Mouse (Mus musculus) hindbrain, postnatal 0 days (tissue): ENCODE data around the gene Far2. TPM values are rescaled to one million over a fixed set of nuclear protein-coding genes. Genes with fewer than 3 reads are reported as not detected.

ENCODE experiments used
- ATAC-seq: fragments of 200-750 bp; cut with Nextera tagmentation; 2 replicates; pipeline ENCODE4 v1.8.0; 2017; ENCODE audit warnings: mild to moderate bottlenecking, moderate TSS enrichment, moderate library complexity
- DNase-seq: peaks from one replicate; pipeline ENCODE4 v3.0.0-alpha.2; 2015; ENCODE audit warnings: low spot score
- H3K27ac ChIP-seq: fragments of 300-500 bp; sonication (generic); 2 replicates; pipeline ENCODE4 v1.5.1; 2014; ENCODE audit warnings: mild to moderate bottlenecking
- H3K27me3 ChIP-seq: fragments of 300-500 bp; sonication (generic); 2 replicates; pipeline ENCODE4 v1.6.1; 2014; ENCODE audit warnings: low read length, mixed read lengths; ENCODE audit not compliant: insufficient read depth
- H3K36me3 ChIP-seq: fragments of 300-500 bp; sonication (generic); 2 replicates; pipeline ENCODE4 v1.6.1; 2014; ENCODE audit warnings: low read length, mixed read lengths; ENCODE audit not compliant: insufficient read depth
- H3K4me1 ChIP-seq: fragments of 300-500 bp; sonication (generic); 2 replicates; pipeline ENCODE4 v1.6.1; 2014; ENCODE audit warnings: antibody characterized with exemption, low read length, mixed read lengths; ENCODE audit not compliant: insufficient read depth
- H3K4me2 ChIP-seq: fragments of 300-500 bp; sonication (generic); 2 replicates; pipeline ENCODE4 v1.6.1; 2014; ENCODE audit warnings: low read depth, mild to moderate bottlenecking, low read length, moderate library complexity, mixed read lengths
- H3K4me3 ChIP-seq: fragments of 300-500 bp; sonication (generic); 2 replicates; pipeline ENCODE4 v1.5.1; 2014; ENCODE audit warnings: low read length
- H3K9ac ChIP-seq: fragments of 300-500 bp; sonication (generic); replicated peaks from 2 replicates; pipeline ENCODE4 v1.6.1; 2014; ENCODE audit warnings: mild to moderate bottlenecking, low read length, moderate library complexity, mixed read lengths
- H3K9me3 ChIP-seq: fragments of 300-500 bp; sonication (generic); 2 replicates; pipeline ENCODE4 v1.6.1; 2016; ENCODE audit warnings: low read length, mixed read lengths
- CTCF ChIP-seq: IDR thresholded peaks from 2 replicates; pipeline ENCODE4 v1.5.1; 2016; ENCODE audit warnings: antibody characterized with exemption, control low read depth, low read depth
- WGBS: fragments of 180-500 bp; shearing (Covaris S2); extraction: QIAGEN DNeasy Blood & Tissue Kit; methylation state at CpG from one replicate; pipeline ENCODE4 v1.1.7; 2014; 5-methylcytosine and 5-hydroxymethylcytosine counted together
- polyA plus RNA-seq: library from polyadenylated mRNA; unstranded; fragments of >200 nt; fragmentation: Nextera tagmentation; extraction: Ambion mirVana; gene quantifications from 2 replicates; pipeline ENCODE4 v1.2.1, GENCODE M21; 2015
- total RNA-seq: library from RNA; depleted of rRNA; stranded (reverse); fragments of >200 nt; gene quantifications from 2 replicates; pipeline ENCODE4 v1.2.3, GENCODE M21; 2014

Far2 gene
- total and polyA plus RNA-seq, 2 experiments from 2014 or later = 30.3 to 31.7 TPM

- Histone ChIP-seq H3K27me3 (no peaks in the 10 kb centered on the region), H3K4me1 (no peaks in the 10 kb centered on the region), H3K36me3 (no peaks in the 10 kb centered on the region), H3K9me3 (no peaks in the 10 kb centered on the region), H3K4me3 (no peak overlapping the region), H3K9ac (no peak overlapping the region), H3K27ac (no peak overlapping the region), H3K4me2 (no peak overlapping the region)
- 73% methylated on average over 3 of the region's 3 CpGs for WGBS
- DNase-seq (no peak), ATAC-seq (no peak)
- TF ChIP-seq CTCF = no peak
These were observed 50.0 kb downstream of the Far2 start for GRCm38 (mm10) chr6:148097039-148097438.

- no peak overlapping the region for H3K4me2 ChIP-seq
- no peaks in the 10 kb centered on the region for H3K27me3 ChIP-seq
- ATAC-seq (no peak), DNase-seq (no peak)
- 86% methylated on average over 3 of the region's 3 CpGs for WGBS
- H3K4me1 ChIP-seq = no peaks in the 10 kb centered on the region
- no peak overlapping the region for H3K9ac ChIP-seq
- no peak overlapping the region for H3K4me3 ChIP-seq
- no peaks in the 10 kb centered on the region for H3K36me3 ChIP-seq
- TF ChIP-seq CTCF = no peak
- no peak overlapping the region for H3K27ac ChIP-seq
- no peaks in the 10 kb centered on the region for H3K9me3 ChIP-seq
These were observed 54.9 kb downstream of the Far2 start for GRCm38 (mm10) chr6:148101977-148102376.

DNA sequence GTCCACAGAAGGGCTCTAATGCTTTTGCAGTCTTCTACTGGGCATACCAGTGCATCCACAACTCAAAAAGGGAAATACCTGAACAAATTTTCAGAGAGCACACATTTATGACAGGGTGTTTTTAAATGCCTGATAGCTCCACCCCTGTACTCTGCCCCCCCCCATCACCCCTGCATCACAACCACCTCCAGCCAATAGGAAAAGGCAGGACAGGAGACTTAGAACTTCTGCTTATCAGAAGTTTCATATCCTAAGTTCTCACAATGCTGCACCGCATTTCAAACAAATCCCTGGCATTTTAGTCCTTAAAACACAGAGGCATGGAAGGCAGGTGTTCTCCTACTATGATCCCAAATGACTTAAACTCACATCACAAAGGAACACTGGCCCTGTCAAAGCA lies 55.4 kb downstream of the Far2 start:
- Histone ChIP-seq H3K4me2 (no peak overlapping the region), H3K4me1 (no peaks in the 10 kb centered on the region), H3K9me3 (no peaks in the 10 kb centered on the region), H3K27me3 (no peaks in the 10 kb centered on the region), H3K4me3 (no peak overlapping the region), H3K27ac (no peak overlapping the region), H3K36me3 (no peaks in the 10 kb centered on the region), H3K9ac (no peak overlapping the region)
- ATAC-seq (no peak), DNase-seq (no peak)
- WGBS = 97% methylated on average over 1 of the region's 1 CpGs
- TF ChIP-seq CTCF = no peak

DNA sequence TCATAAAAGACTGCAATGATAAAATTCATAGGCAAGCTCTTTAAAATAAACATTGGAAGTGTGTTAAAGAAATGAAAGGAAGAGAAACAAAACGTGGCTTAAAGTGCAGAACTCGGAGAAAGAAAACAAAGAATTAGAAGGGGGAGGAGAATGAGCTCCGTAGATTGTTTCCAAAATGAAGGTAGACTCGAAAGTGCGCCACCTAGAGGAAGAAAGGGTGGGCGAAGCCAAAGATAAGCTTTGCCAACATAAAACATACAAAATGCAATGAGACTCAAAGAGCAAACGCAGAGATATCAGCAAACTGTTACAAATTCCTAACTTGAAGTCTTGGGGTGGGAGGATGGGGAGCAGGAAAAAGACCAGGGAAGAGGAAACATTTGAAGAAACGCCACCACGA lies 57.2 kb downstream of the Far2 start:
- no peak for ATAC-seq
- no peaks in the 10 kb centered on the region for H3K9me3 ChIP-seq

GRCm38 (mm10) chr6:148105722-148106268 lies 58.7 kb downstream of the Far2 start:
- Histone ChIP-seq H3K4me2 (no peak overlapping the region), H3K9me3 (no peaks in the 10 kb centered on the region), H3K4me1 (no peaks in the 10 kb centered on the region), H3K36me3 (no peaks in the 10 kb centered on the region), H3K27me3 (no peaks in the 10 kb centered on the region), H3K4me3 (no peak overlapping the region), H3K9ac (no peak overlapping the region), H3K27ac (no peak overlapping the region)
- 74% methylated on average over 9 of the region's 9 CpGs for WGBS
- ATAC-seq (no peak), DNase-seq (no peak)
- TF ChIP-seq CTCF = no peak

More for the DNA sequence above, 57.2 kb downstream of the Far2 start:
- 42% methylated on average over 9 of the region's 9 CpGs for WGBS
- H3K4me3 ChIP-seq = no peak overlapping the region
- H3K36me3 ChIP-seq = no peaks in the 10 kb centered on the region
- no peak overlapping the region for H3K4me2 ChIP-seq
- no peak overlapping the region for H3K27ac ChIP-seq
- TF ChIP-seq CTCF = peak; percentile 63
- no peaks in the 10 kb centered on the region for H3K4me1 ChIP-seq
- no peak overlapping the region for H3K9ac ChIP-seq
- peak; percentile 54 for DNase-seq
- H3K27me3 ChIP-seq = no peaks in the 10 kb centered on the region

DNA sequence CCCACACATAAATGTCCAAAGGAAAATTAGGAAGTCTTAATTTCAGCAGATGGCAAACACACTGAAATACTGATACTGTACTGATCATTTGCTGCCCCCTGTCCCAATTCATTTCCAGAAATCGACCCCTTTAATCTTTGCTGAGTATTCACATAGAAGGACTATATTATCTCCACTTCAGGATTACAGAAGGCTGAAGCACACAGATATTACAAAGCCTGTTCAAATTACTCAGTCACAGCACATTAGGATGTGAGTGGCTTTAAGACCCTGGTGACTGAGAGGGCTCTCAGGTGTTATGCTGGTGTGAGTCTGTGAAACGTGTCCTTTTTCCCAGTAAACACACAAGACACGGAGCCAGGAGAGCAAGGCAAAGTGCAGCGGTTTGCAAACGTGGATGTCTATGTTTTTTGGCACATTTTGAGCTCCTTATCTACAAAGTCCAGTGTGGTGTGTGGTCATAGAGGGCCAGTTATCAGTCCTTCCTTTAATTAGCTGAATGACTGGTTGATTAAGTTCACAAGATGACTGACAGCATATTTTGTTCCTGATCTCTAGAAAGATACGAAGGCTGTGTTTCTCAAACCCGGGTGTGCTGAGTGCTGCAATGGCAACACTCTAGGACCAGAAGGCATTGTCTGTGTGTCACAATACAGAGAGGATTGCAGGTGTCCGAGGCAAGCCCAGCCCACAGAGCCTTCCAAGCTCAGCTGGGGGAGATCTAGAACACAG lies 61.8 kb downstream of the Far2 start:
- no peak overlapping the region for H3K27ac ChIP-seq
- no peak overlapping the region for H3K9ac ChIP-seq
- DNase-seq (no peak), ATAC-seq (no peak)
- TF ChIP-seq CTCF = no peak
- H3K4me2 ChIP-seq = no peak overlapping the region
- WGBS = 62% methylated on average over 8 of the region's 8 CpGs
- H3K9me3 ChIP-seq = no peaks in the 10 kb centered on the region
- H3K4me1 ChIP-seq = no peaks in the 10 kb centered on the region
- H3K27me3 ChIP-seq = no peaks in the 10 kb centered on the region
- H3K4me3 ChIP-seq = no peak overlapping the region
- H3K36me3 ChIP-seq = no peaks in the 10 kb centered on the region

- ATAC-seq = no peak
- WGBS = 87% methylated on average over 2 of the region's 2 CpGs
These were observed 64.1 kb downstream of the Far2 start for GRCm38 (mm10) chr6:148110996-148111633.

More at GRCm38 (mm10) chr6:148110996-148111633, 64.1 kb downstream of the Far2 start:
- Histone ChIP-seq H3K27ac (no peak overlapping the region), H3K4me3 (no peak overlapping the region), H3K36me3 (no peaks in the 10 kb centered on the region), H3K27me3 (no peaks in the 10 kb centered on the region), H3K9me3 (no peaks in the 10 kb centered on the region), H3K4me2 (no peak overlapping the region), H3K4me1 (no peaks in the 10 kb centered on the region), H3K9ac (no peak overlapping the region)
- no peak for TF ChIP-seq CTCF
- no peak for DNase-seq
